Mouse (Mus musculus) spleen, adult 12 weeks (tissue): ENCODE measurements around the gene St8sia1.

ENCODE experiments used
- DNase-seq: peaks from one replicate; pipeline ENCODE4 v3.0.0; 2022; ENCODE audit warnings: low spot score

St8sia1 gene

GRCm38 (mm10) chr6:142908911-142909770, 55.1 kb downstream of the St8sia1 start:
- no peak for DNase-seq

DNA sequence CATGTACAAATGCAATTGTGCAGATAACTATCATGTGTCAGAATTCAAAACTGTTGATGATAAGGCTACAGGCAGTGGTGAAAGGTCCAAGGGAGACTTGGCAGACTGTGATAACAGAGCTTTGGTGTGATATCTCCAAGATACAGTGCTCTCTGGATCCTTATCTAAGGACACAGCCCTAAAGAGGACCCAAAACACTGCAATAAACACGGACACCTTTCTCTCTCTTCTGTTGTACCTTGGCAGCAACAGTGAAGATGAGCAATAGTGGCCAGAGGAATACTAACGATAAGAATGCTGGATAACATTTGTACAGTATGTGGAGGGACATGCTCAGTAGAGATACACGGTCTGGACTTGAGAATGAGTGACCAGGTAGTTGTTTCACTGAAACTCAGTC, 55.8 kb downstream of the St8sia1 start:
- DNase-seq, result no peak

DNA sequence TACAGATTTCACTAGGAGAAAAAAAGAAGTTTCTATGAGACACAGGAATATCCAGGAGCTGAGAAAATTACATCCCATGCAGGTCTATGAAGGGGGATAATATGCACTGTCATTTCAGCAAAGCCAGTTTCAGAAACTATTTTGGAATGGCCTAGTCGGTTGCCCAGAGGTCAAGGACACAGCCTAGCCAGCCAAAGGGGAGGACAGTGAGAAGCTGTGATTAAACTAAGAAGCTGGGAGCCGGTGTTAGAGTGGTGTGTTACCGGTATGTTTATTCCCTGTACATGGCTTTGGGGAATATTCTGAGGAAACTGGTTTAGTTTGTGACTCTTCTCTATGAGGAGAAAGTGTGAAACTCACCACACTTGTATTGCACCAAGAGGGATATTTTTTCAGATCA, 68.9 kb downstream of the St8sia1 start:
- no peak for DNase-seq

GRCm38 (mm10) chr6:142893716-142894115, 70.5 kb downstream of the St8sia1 start:
- DNase-seq, result no peak

- DNase-seq, result no peak
Observed at GRCm38 (mm10) chr6:142890321-142890720, 73.9 kb downstream of the St8sia1 start.

- DNase-seq, result no peak
Observed at GRCm38 (mm10) chr6:142888970-142889740, 75.1 kb downstream of the St8sia1 start.

DNA sequence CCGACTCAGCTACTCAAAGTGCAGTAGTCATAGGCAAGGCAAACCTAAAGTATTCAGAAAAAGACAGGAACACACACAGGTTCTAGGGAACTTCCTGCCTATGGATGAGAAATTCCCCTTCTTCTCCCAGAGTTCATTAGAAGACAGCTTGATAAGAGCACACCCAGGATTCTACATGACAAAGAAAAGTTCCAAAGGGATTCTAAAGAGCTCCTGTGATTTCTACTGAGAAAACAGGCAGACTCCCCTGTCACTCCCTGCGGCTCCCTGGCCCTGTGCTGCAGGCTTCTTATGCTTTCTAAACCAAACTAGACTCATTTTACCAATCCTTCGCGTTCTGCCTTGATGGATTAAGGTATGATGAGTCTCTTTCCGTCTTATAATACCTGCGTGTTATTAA, 75.9 kb downstream of the St8sia1 start:
- DNase-seq, result no peak

- no peak for DNase-seq
Observed at GRCm38 (mm10) chr6:142887375-142887774, 76.9 kb downstream of the St8sia1 start.

DNA sequence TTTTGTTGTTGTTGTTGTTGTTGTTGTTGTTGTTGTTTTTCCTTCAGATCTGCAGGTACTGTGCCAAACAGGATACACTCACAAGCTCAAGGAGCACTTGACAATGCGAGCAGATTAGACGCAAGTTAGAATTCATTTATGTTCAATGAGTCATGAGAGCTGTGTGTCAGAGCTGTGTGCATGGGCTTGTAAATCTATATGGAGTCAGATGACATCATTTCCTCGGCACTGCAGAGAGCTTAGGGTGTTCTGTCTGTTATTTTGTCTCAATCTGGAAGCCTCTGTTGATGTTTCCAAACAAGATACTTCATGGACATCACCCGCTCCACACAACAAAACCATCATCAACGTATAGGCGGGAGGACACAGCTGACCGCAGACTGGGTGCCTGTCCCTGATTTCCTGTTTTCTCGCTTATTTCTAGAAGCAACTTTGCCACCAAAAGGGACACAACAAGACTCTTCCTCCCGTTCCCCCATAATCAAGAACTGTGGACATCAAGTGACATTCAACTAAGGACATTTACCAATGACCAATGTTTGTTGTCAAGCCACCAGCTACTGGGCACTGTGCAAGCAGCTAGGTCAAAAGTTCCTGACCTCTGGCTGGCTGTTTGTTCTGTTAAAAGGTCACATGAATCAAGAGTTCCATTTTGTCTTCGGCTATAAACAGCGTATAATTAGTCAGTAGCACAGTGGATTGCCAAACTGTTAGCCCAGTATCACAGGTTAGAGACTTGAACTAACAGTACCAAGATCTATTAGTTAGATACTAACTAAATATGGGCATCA, 78.7 kb downstream of the St8sia1 start:
- no peak for DNase-seq

GRCm38 (mm10) chr6:142884128-142884527, 80.1 kb downstream of the St8sia1 start:
- DNase-seq, result no peak

DNA sequence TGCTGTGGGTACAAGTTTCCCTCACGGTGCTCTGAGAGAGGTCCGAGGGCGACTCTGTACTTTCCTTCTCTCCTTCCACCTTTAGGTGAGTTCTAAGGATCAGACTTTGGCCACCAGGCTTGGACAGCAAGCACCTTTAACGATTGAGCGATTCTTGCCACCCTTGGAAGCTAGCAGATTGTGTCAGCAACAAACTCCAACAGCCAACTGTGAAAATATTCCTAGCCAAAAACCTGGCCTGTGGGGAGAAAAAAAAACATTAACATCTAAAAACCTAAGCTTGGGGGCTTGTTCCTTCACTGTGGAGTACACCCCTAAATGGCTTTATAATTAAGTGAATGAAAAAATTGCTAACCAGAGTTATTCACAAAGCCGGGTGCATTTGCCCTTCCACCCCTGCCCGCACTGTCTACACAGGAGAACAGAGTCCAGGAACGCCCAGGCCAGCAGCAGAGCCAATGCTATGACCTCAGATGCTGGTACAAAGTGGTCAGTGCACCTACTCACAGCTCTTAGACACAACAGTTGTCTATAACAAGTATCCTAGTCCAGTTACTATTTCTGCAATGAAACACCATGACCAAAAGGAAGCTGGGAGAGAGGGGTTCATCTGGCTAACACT, 83.3 kb downstream of the St8sia1 start:
- no peak for DNase-seq

- DNase-seq, result no peak
Observed at GRCm38 (mm10) chr6:142878744-142879701, 85.2 kb downstream of the St8sia1 start.

GRCm38 (mm10) chr6:142877221-142877620, 87.0 kb downstream of the St8sia1 start:
- DNase-seq, result no peak

GRCm38 (mm10) chr6:142876279-142876899, 87.9 kb downstream of the St8sia1 start:
- no peak for DNase-seq

DNA sequence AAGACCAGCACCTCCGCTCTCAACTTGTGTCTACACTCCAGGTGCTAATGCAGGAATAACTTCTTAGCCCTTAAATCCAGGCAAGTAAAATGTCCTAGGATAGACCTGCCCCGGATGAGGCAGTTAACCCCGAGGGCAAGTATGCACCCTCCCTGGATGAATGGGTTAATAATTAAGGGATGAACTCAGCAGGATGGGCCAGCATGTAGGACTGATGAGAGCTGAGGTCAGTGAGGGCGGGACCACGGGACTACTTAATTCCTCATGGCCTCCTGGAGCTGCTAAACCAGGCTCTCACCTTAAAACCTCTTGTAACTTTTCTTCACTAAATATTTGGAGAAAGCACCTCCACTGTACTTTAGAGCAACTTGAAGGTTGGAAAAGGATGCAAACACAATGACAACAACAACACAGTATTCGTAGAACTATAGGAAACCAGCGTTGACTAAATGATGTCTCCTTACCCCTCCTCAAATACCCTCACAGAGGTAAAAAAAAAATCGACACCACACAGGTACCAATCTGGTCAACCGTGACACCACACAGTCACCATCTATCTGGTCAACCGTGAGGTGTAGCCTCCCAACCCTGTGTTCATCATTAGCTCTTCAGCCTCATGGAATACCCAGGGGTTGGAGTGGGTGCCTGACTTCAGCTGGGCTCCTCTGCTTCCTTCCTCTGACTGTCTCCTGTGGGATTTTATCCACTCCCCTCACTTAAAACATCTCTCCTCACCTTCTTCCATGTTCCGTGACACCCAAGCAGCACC, 90.3 kb downstream of the St8sia1 start:
- no peak for DNase-seq

GRCm38 (mm10) chr6:142869715-142870422, 94.4 kb downstream of the St8sia1 start:
- DNase-seq, result no peak

- no peak for DNase-seq
Observed at GRCm38 (mm10) chr6:142867471-142868055, 96.7 kb downstream of the St8sia1 start.

GRCm38 (mm10) chr6:142867023-142867422, 97.2 kb downstream of the St8sia1 start:
- DNase-seq, result no peak
